Mouse (Mus musculus): Measurements from ENCODE around the gene Serpine2. TPM values are rescaled to one million over a fixed set of nuclear protein-coding genes. Genes with fewer than 3 reads are reported as not detected.

The Serpine2 gene
- total RNA-seq, 2 experiments from 2014 or later = 6.8 to 38.2 TPM

DNA sequence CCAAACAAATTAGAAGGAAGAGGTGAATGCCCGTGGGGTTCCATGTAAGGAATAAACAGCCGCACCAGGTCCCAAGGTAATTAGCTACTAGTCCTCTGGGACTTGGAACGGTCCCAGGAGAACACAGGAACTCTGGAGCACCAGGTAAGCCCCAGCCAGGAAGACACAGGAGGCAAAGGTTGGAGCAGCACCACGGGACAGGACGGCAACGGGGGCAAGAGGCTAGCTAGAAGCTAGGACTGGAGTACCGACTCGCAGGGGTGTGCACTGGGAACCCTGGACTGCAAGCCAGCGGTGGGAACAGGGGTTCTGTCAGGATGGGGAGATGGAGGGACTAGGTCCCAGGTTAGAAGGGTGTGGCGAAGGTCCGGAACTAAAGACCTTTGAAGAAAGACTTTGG, 100.3 kb downstream of the Serpine2 start:
- ATAC-seq (replicated peaks; ENCODE audit: low FRiP score, poor library complexity, severe bottlenecking) = 0 out of 2 replicates have a peak, but pooled peaks have one; percentile 15

DNA sequence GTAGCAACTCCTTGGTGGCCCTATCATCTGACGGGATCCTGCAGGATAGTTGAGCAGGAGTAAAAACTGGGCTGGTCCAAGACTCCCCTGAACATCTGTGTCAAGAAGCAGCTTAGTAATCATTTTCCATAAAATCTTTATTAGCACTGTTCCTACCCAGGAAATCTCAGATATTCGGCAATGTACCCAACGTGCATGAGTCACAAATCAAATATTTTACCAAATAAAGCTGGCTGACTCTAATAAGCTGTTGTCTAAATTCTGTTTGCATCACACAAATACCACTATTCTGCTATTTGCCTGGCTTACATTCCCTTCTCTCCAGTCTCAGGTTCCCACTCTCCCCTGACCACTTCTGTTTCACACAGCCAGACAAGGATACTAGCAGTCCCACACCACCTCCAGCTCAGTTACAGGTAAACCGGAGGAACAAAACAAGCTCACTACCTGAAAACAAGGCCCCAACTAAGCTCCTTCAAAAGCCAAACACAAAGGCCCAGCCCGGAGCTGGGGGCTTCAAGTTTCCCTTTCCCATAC, 101.5 kb downstream of the Serpine2 start:
- no peak for ATAC-seq (replicated peaks; ENCODE audit: low FRiP score, poor library complexity, severe bottlenecking)

- ATAC-seq (replicated peaks; ENCODE audit: low FRiP score, poor library complexity, severe bottlenecking) = no peak
Measured at GRCm38 (mm10) chr1:79759006-79759405, 102.0 kb downstream of the Serpine2 start.

DNA sequence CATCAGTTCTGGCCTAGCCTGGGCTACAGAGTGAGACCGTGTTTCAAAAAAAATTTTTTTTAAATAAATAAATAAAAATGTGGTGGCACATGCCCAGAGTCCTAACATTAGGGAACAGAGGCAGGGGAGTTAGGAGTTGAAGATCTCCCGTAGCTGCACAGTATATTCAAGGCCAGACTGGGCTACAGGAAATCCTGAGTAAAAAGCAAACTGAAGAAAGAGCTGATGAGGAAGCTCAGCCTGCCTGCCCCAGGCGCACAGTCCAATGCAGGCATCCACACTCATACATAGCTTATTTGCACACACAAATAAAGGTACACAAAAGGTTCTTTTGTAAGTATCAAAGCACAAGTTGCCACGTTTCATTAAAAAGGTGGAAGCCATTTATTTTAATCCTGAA, 103.4 kb downstream of the Serpine2 start:
- ATAC-seq (replicated peaks; ENCODE audit: low FRiP score, poor library complexity, severe bottlenecking) = no peak

- no peak for ATAC-seq (replicated peaks; ENCODE audit: low FRiP score, poor library complexity, severe bottlenecking)
Measured at GRCm38 (mm10) chr1:79757161-79757560, 103.8 kb downstream of the Serpine2 start.

GRCm38 (mm10) chr1:79756417-79756816, 104.6 kb downstream of the Serpine2 start:
- ATAC-seq (replicated peaks; ENCODE audit: low FRiP score, poor library complexity, severe bottlenecking) = no peak

DNA sequence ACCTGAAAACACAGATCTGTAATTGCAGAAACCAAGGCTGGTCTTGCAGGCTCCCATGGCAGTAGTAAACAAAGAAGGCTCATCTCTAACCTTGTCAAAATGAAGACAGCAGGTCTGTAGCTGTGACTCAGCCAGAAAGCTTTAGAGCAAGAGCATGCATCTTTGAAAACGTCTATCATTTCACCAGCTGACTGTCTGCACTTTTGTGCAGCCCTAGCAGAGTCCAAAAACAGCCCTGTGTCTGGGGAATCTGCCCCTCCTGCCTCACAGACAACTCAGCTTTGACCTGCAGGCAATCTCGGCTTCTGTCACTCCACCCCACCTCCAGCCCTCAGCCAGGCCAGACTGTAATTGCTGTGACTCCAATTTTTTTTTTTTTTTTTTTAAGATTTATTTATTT, 105.6 kb downstream of the Serpine2 start:
- ATAC-seq (replicated peaks; ENCODE audit: low FRiP score, poor library complexity, severe bottlenecking) = no peak

- ATAC-seq (replicated peaks; ENCODE audit: low FRiP score, poor library complexity, severe bottlenecking) = no peak
Measured at GRCm38 (mm10) chr1:79754936-79755335, 106.0 kb downstream of the Serpine2 start.

DNA sequence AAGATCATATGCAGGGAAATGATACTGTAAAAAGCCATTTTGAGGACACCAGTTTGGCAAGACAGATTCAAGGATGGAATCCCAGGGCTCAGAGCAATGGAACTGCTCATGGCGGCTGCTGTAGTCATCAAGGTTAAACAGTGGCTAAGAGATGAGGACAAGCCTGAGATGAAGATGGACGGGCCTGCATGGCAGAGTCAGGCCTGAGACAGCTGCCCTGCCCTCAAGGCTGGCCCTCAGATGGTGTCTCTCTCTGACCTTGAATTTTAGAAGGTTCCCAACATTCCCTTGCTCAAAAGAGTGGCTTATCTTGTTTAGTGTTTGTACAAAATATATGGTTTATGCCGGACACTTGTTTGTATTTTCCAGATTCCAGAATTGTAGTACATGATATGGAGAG, 107.5 kb downstream of the Serpine2 start:
- ATAC-seq (replicated peaks; ENCODE audit: low FRiP score, poor library complexity, severe bottlenecking) = no peak

- no peak for ATAC-seq (replicated peaks; ENCODE audit: low FRiP score, poor library complexity, severe bottlenecking)
Measured at GRCm38 (mm10) chr1:79752714-79753340, 108.2 kb downstream of the Serpine2 start.

- ATAC-seq (replicated peaks; ENCODE audit: low FRiP score, poor library complexity, severe bottlenecking) = no peak
Measured at GRCm38 (mm10) chr1:79752015-79752695, 108.8 kb downstream of the Serpine2 start.

GRCm38 (mm10) chr1:79751186-79751585, 109.8 kb downstream of the Serpine2 start:
- no peak for ATAC-seq (replicated peaks; ENCODE audit: low FRiP score, poor library complexity, severe bottlenecking)

- no peak for ATAC-seq (replicated peaks; ENCODE audit: low FRiP score, poor library complexity, severe bottlenecking)
Measured at GRCm38 (mm10) chr1:79746056-79746455, 114.9 kb downstream of the Serpine2 start.

Other genes starting within 250 kb of the Serpine2 start
- gene Ap1s3, start 189.2 kb downstream of the Serpine2 start, total RNA-seq (2015; ENCODE audit: low replicate concordance) = 0.58 and 3.1 TPM in 2 replicates
- 2.8 and 4.2 TPM in 2 replicates for gene Ap1s3, start 189.2 kb downstream of the Serpine2 start, total RNA-seq (2017; ENCODE audit: low replicate concordance)
- 2.9 and 12.1 TPM in 2 replicates for gene Mrpl44, start 85.2 kb downstream of the Serpine2 start, total RNA-seq (2015; ENCODE audit: low replicate concordance)
- gene Mrpl44, start 85.2 kb downstream of the Serpine2 start, total RNA-seq (2017; ENCODE audit: low replicate concordance) = 4.6 and 13.5 TPM in 2 replicates
- gene Wdfy1, start 85.0 kb downstream of the Serpine2 start, total RNA-seq (2015; ENCODE audit: low replicate concordance) = 6.7 and 14.4 TPM in 2 replicates
- gene Wdfy1, start 85.0 kb downstream of the Serpine2 start, total RNA-seq (2017; ENCODE audit: low replicate concordance) = 8.2 and 10.3 TPM in 2 replicates

Measured in erythroblast, adult 5-6 weeks (primary cell).